8 mouse cellular contexts compared by ENCODE assay signal in the genomic region with DNA sequence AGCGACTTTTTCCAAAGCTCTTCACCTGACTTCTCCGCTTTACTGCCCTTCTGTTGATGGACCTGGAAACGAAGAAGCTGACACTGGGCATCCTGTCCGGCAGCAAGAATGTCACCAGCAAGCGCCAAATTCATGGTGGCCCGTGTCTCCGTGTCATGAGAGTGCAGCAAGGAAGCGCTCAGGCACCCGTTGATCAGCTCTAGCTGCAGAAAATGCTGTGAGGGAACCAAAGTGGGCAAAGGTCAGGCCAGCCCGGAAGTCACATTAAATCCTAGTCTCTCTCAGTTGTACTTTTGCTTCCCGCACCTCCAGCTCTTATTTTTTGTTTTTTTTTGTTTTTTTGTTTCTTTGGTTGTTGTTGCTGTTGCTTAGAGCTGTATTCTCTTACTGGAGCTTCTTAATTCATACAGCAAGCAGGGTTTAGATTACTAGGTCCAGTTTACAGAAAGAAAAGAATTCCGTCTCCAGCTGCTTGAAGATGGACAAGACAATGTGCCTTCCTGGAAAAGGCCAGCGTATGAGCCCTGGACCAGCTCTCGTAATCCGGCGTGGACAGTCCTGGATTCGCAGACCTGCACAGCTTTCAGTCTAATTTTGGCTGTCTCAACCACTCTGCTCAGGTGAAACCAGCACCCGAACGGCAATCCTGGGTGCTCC. TPM values are rescaled to one million over a fixed set of nuclear protein-coding genes. Genes with fewer than 3 reads are reported as not detected.
DNase-seq lines count a peak whose midpoint lies in the region; ATAC-seq lines count a peak whose summit lies in the region.

No protein-coding gene starts in this region.

- peak overlapping the region; percentile 89 for H3K9ac ChIP-seq in lung, embryonic 15.5 days
- peak overlapping the region; percentile 93 for H3K9ac ChIP-seq in kidney, embryonic 16.5 days (replicated peaks; ENCODE audit: low read length)
- peak overlapping the region; percentile 95 for H3K9ac ChIP-seq in midbrain, embryonic 15.5 days

- 21% methylated on average over 19 of the region's 19 CpGs for WGBS in lung, embryonic 15.5 days
- 17% methylated on average over 19 of the region's 19 CpGs for WGBS in kidney, embryonic 16.5 days
- WGBS in midbrain, embryonic 15.5 days: 36% methylated on average over 19 of the region's 19 CpGs

- H3K4me2 ChIP-seq in lung, embryonic 15.5 days: peak overlapping the region; percentile 82
- peak overlapping the region; percentile 89 for H3K4me2 ChIP-seq in kidney, embryonic 16.5 days (replicated peaks; ENCODE audit: low read depth, low read length)
- H3K4me2 ChIP-seq in midbrain, embryonic 15.5 days: peak overlapping the region; percentile 92

- no peaks in the 10 kb centered on the region for H3K27me3 ChIP-seq in lung, embryonic 15.5 days
- no peaks in the 10 kb centered on the region for H3K27me3 ChIP-seq in kidney, embryonic 16.5 days (ENCODE audit: insufficient read depth, low read length)
- no peaks in the 10 kb centered on the region for H3K27me3 ChIP-seq in midbrain, embryonic 15.5 days (replicated peaks)

- peaks cover 34% of the 10 kb centered on the region for H3K36me3 ChIP-seq in lung, embryonic 15.5 days
- H3K36me3 ChIP-seq in kidney, embryonic 16.5 days (ENCODE audit: insufficient read depth, low read length): peaks cover 33% of the 10 kb centered on the region
- peaks cover 19% of the 10 kb centered on the region for H3K36me3 ChIP-seq in midbrain, embryonic 15.5 days (replicated peaks)

- peaks cover 24% of the 10 kb centered on the region for H3K4me1 ChIP-seq in lung, embryonic 15.5 days
- peaks cover 28% of the 10 kb centered on the region for H3K4me1 ChIP-seq in kidney, embryonic 16.5 days (ENCODE audit: insufficient read depth, low read length)
- peaks cover 23% of the 10 kb centered on the region for H3K4me1 ChIP-seq in midbrain, embryonic 15.5 days

- no peak for DNase-seq in lung, postnatal 10 days
- DNase-seq in gastrocnemius, adult 8-10 months (ENCODE audit: low spot score in 2 of 2): no peak
- DNase-seq in urinary bladder, adult 2 months (ENCODE audit: low spot score): no peak

- ATAC-seq in lung, embryonic 15.5 days (ENCODE audit: borderline replicate concordance, extremely low read depth, low FRiP score, low TSS enrichment): peak; percentile 13; the same call in 1 of the 2 replicates
- ATAC-seq in erythroblast, adult 5-6 weeks (replicated peaks; ENCODE audit: low FRiP score, poor library complexity, severe bottlenecking): peak; percentile 23
- no peak for ATAC-seq in kidney, embryonic 16.5 days (ENCODE audit: low FRiP score, low TSS enrichment)
- ATAC-seq in midbrain, embryonic 15.5 days (replicated peaks): no peak
- no peak; the same call in 1 of the 2 replicates for ATAC-seq in erythroid progenitor cell, adult 5-6 weeks (replicated peaks; ENCODE audit: low FRiP score, poor library complexity, severe bottlenecking)

- no peaks in the 10 kb centered on the region for H3K9me3 ChIP-seq in lung, embryonic 15.5 days
- no peaks in the 10 kb centered on the region for H3K9me3 ChIP-seq in kidney, embryonic 16.5 days (ENCODE audit: low read length)
- H3K9me3 ChIP-seq in midbrain, embryonic 15.5 days: no peaks in the 10 kb centered on the region

- H3K4me3 ChIP-seq in lung, embryonic 15.5 days: peak overlapping the region; percentile 91
- H3K4me3 ChIP-seq in kidney, embryonic 16.5 days (ENCODE audit: low read length): peak overlapping the region; percentile 85
- H3K4me3 ChIP-seq in midbrain, embryonic 15.5 days: peak overlapping the region; percentile 91

- H3K27ac ChIP-seq in lung, embryonic 15.5 days: peak overlapping the region; percentile 92
- peak overlapping the region; percentile 92 for H3K27ac ChIP-seq in kidney, embryonic 16.5 days (ENCODE audit: low read length)
- H3K27ac ChIP-seq in midbrain, embryonic 15.5 days: peak overlapping the region; percentile 89

RNA-seq across cellular contexts. Expression of a gene that starts 0.8 kb away (rescaled TPM):
- 135 TPM in 2 replicates for polyA plus RNA-seq in lung, embryonic 15.5 days (2015; fragmentation: Nextera tagmentation; extraction: Ambion mirVana)
- total RNA-seq in erythroblast, adult 5-6 weeks (2015; ENCODE audit: low replicate concordance): 12.7 and 21.9 TPM in 2 replicates
- 10.6 and 27.0 TPM in 2 replicates for total RNA-seq in erythroblast, adult 5-6 weeks (2017; ENCODE audit: low replicate concordance)
- 172 TPM in 2 replicates for polyA plus RNA-seq in kidney, embryonic 16.5 days (2015; fragmentation: Nextera tagmentation; extraction: Ambion mirVana)
- 110 and 113 TPM in 2 replicates for polyA plus RNA-seq in midbrain, embryonic 15.5 days (2015; fragmentation: Nextera tagmentation; extraction: Ambion mirVana)
- total RNA-seq in gastrocnemius, adult 8-10 months (2022): 10 to 100 TPM; 70.1 to 75.2 (median 74.2) TPM
- total RNA-seq in erythroid progenitor cell, adult 5-6 weeks (2015; ENCODE audit: low replicate concordance): 42.3 and 55.5 TPM in 2 replicates
- total RNA-seq in erythroid progenitor cell, adult 5-6 weeks (2017; ENCODE audit: low replicate concordance): 8.2 and 24.9 TPM in 2 replicates
- 166 and 214 TPM in 2 replicates for polyA plus RNA-seq in urinary bladder, adult 2 months (2012; rRNA removed)

RNA-seq across cellular contexts. Expression of a gene that starts 9.1 kb away (rescaled TPM):
- polyA plus RNA-seq in lung, embryonic 15.5 days (2015; fragmentation: Nextera tagmentation; extraction: Ambion mirVana): 0.29 and 0.35 TPM in 2 replicates
- total RNA-seq in erythroblast, adult 5-6 weeks (2015; ENCODE audit: low replicate concordance): not detected in 2 replicates
- not detected in 2 replicates for total RNA-seq in erythroblast, adult 5-6 weeks (2017; ENCODE audit: low replicate concordance)
- 1.9 and 2.2 TPM in 2 replicates for polyA plus RNA-seq in kidney, embryonic 16.5 days (2015; fragmentation: Nextera tagmentation; extraction: Ambion mirVana)
- 0.08 TPM in 1 of 2 replicates, not detected in the other for polyA plus RNA-seq in midbrain, embryonic 15.5 days (2015; fragmentation: Nextera tagmentation; extraction: Ambion mirVana)
- total RNA-seq in gastrocnemius, adult 8-10 months (2022): under 1 TPM; 0.07 to 0.24 (median 0.15) TPM
- not detected in 2 replicates for total RNA-seq in erythroid progenitor cell, adult 5-6 weeks (2015; ENCODE audit: low replicate concordance)
- not detected in 2 replicates for total RNA-seq in erythroid progenitor cell, adult 5-6 weeks (2017; ENCODE audit: low replicate concordance)
- 0.50 and 0.66 TPM in 2 replicates for polyA plus RNA-seq in urinary bladder, adult 2 months (2012; rRNA removed)

RNA-seq across cellular contexts. Expression of a gene that starts 13.9 kb away (rescaled TPM):
- 2.3 and 2.4 TPM in 2 replicates for polyA plus RNA-seq in lung, embryonic 15.5 days (2015; fragmentation: Nextera tagmentation; extraction: Ambion mirVana)
- not detected in 2 replicates for total RNA-seq in erythroblast, adult 5-6 weeks (2015; ENCODE audit: low replicate concordance)
- not detected in 2 replicates for total RNA-seq in erythroblast, adult 5-6 weeks (2017; ENCODE audit: low replicate concordance)
- 17.9 and 20.3 TPM in 2 replicates for polyA plus RNA-seq in kidney, embryonic 16.5 days (2015; fragmentation: Nextera tagmentation; extraction: Ambion mirVana)
- polyA plus RNA-seq in midbrain, embryonic 15.5 days (2015; fragmentation: Nextera tagmentation; extraction: Ambion mirVana): 62.7 and 66.5 TPM in 2 replicates
- total RNA-seq in gastrocnemius, adult 8-10 months (2022): 1 to 10 TPM; 2.2 to 4.9 (median 3.3) TPM
- not detected in 2 replicates for total RNA-seq in erythroid progenitor cell, adult 5-6 weeks (2015; ENCODE audit: low replicate concordance)
- total RNA-seq in erythroid progenitor cell, adult 5-6 weeks (2017; ENCODE audit: low replicate concordance): not detected in 2 replicates
- 14.0 and 15.0 TPM in 2 replicates for polyA plus RNA-seq in urinary bladder, adult 2 months (2012; rRNA removed)

RNA-seq across cellular contexts. Expression of a gene that starts 38.1 kb away (rescaled TPM):
- polyA plus RNA-seq in lung, embryonic 15.5 days (2015; fragmentation: Nextera tagmentation; extraction: Ambion mirVana): 11.8 and 14.6 TPM in 2 replicates
- 8.1 and 14.4 TPM in 2 replicates for total RNA-seq in erythroblast, adult 5-6 weeks (2015; ENCODE audit: low replicate concordance)
- total RNA-seq in erythroblast, adult 5-6 weeks (2017; ENCODE audit: low replicate concordance): 9.2 and 12.4 TPM in 2 replicates
- 38.8 and 41.4 TPM in 2 replicates for polyA plus RNA-seq in kidney, embryonic 16.5 days (2015; fragmentation: Nextera tagmentation; extraction: Ambion mirVana)
- polyA plus RNA-seq in midbrain, embryonic 15.5 days (2015; fragmentation: Nextera tagmentation; extraction: Ambion mirVana): 8.0 and 10.4 TPM in 2 replicates
- 10 to 100 TPM; 35.7 to 40.5 (median 38.2) TPM for total RNA-seq in gastrocnemius, adult 8-10 months (2022)
- total RNA-seq in erythroid progenitor cell, adult 5-6 weeks (2015; ENCODE audit: low replicate concordance): 2.5 and 10.8 TPM in 2 replicates
- total RNA-seq in erythroid progenitor cell, adult 5-6 weeks (2017; ENCODE audit: low replicate concordance): 4.4 and 8.9 TPM in 2 replicates
- 38.4 and 38.9 TPM in 2 replicates for polyA plus RNA-seq in urinary bladder, adult 2 months (2012; rRNA removed)

RNA-seq across cellular contexts. Expression of a gene that starts 46.1 kb away (rescaled TPM):
- polyA plus RNA-seq in lung, embryonic 15.5 days (2015; fragmentation: Nextera tagmentation; extraction: Ambion mirVana): 228 and 233 TPM in 2 replicates
- total RNA-seq in erythroblast, adult 5-6 weeks (2015; ENCODE audit: low replicate concordance): 16.9 and 28.8 TPM in 2 replicates
- 6.5 and 8.1 TPM in 2 replicates for total RNA-seq in erythroblast, adult 5-6 weeks (2017; ENCODE audit: low replicate concordance)
- 335 and 366 TPM in 2 replicates for polyA plus RNA-seq in kidney, embryonic 16.5 days (2015; fragmentation: Nextera tagmentation; extraction: Ambion mirVana)
- 17.8 and 20.3 TPM in 2 replicates for polyA plus RNA-seq in midbrain, embryonic 15.5 days (2015; fragmentation: Nextera tagmentation; extraction: Ambion mirVana)
- total RNA-seq in gastrocnemius, adult 8-10 months (2022): 1 to 10 TPM; 1.7 to 3.0 (median 2.8) TPM
- 9.6 and 11.5 TPM in 2 replicates for total RNA-seq in erythroid progenitor cell, adult 5-6 weeks (2015; ENCODE audit: low replicate concordance)
- total RNA-seq in erythroid progenitor cell, adult 5-6 weeks (2017; ENCODE audit: low replicate concordance): 5.6 and 11.6 TPM in 2 replicates
- polyA plus RNA-seq in urinary bladder, adult 2 months (2012; rRNA removed): 59.2 and 104 TPM in 2 replicates

Comparison
In these comparisons a context has a peak if more than half of its experiments do, and no peak if none do; other contexts are left out.
1. ATAC-seq: peak in lung, embryonic 15.5 days (single experiment) and erythroblast, adult 5-6 weeks (single experiment); none in kidney, embryonic 16.5 days (single experiment), midbrain, embryonic 15.5 days (single experiment) and erythroid progenitor cell, adult 5-6 weeks (single experiment).
2. Peak in every context shown above with its lines, with median percentiles within 50 percentile points of each other: H3K27ac ChIP-seq, H3K4me2 ChIP-seq, H3K4me3 ChIP-seq and H3K9ac ChIP-seq.